Mouse (Mus musculus): Measurements from ENCODE around the gene Rab11fip4.

- TF ChIP-seq CTCF (IDR thresholded peaks at IDR 0.05; ENCODE audit: control insufficient read depth, insufficient read depth, insufficient read length) (no peak), MYOG (IDR thresholded peaks at IDR 0.05; ENCODE audit: control insufficient read depth, extremely low read depth, insufficient read length) (no peak), MAX (IDR thresholded peaks at IDR 0.05) (no peak), CEBPB (IDR thresholded peaks at IDR 0.05; ENCODE audit: low read depth) (no peak), MYOD1 (IDR thresholded peaks at IDR 0.05; ENCODE audit: control insufficient read depth, insufficient read length, low read depth) (no peak), USF1 (IDR thresholded peaks at IDR 0.05; ENCODE audit: low read depth) (no peak), FOSL1 (IDR thresholded peaks at IDR 0.05; ENCODE audit: insufficient read depth, low read length, poor library complexity, severe bottlenecking) (peak; percentile 19)
Measured at GRCm38 (mm10) chr11:79611011-79611666, 20.1 kb downstream of the Rab11fip4 start.

Data from C2C12 (cell line).